Mouse (Mus musculus): Measurements from ENCODE around the gene Loxl3. TPM values are rescaled to one million over a fixed set of nuclear protein-coding genes. Genes with fewer than 3 reads are reported as not detected.

Gene Loxl3
- polyA plus RNA-seq, 1 experiment from 2014 or later = 13.4 TPM

DNA sequence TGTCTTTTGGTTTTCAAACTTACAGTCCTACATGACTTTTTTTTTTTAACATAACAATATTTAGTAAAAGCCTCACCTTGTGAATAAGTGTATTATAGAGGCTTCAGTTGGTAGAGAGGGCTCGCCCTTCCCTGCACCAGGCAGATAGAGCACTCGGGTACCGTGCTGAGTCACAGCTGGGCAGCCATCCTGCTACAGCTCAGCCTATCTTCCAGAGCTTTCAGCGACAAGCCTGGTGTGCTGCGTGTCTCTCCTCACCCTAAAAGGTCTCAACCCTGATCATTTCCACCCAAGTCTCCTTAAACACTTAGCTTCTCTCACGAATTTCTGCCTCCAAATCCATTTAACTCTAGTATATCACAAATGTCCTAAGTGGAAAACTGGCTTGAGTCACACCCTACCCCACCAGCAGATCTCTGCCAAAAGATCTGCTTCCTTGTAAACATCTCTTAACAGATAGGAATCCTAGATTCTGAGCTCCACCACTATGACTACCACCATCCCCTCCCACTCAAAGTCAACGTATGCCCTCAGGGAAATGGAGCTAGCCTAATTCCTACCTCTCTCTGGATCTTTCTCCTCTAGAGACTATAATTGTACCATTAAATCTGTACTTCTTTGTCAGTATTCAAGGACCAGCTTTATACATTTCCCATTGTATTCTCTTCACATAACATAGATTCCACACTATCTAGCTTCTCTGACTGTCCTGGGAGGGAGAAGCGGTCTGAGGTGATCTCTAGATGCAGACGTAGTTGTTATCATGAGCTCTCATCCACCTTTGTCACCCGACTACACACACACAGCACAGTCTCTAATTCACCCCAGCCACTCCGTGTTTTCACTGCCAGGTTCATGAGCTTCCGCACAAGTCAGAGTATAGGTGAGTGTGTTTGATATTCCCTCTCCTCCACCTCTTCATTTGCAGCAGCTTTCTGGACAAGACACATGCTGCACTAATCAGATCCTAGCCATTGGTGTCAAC, 19.2 kb upstream of the Loxl3 start:
- Histone ChIP-seq H3K27ac (no peak overlapping the region), H3K36me3 (ENCODE audit: insufficient read depth, low read length) (no peaks in the 10 kb centered on the region), H3K27me3 (ENCODE audit: insufficient read depth, low read length) (no peaks in the 10 kb centered on the region), H3K4me1 (replicated peaks; ENCODE audit: insufficient read depth, low read length) (no peaks in the 10 kb centered on the region), H3K9me3 (replicated peaks; ENCODE audit: low read length) (no peaks in the 10 kb centered on the region), H3K9ac (ENCODE audit: low read depth, low read length) (no peak overlapping the region), H3K4me2 (ENCODE audit: low read length) (no peak overlapping the region), H3K4me3 (replicated peaks; ENCODE audit: low read depth, low read length) (no peak overlapping the region)
- 67% methylated on average over 12 of the region's 12 CpGs for WGBS
- TF ChIP-seq CTCF (IDR thresholded peaks at IDR 0.05; ENCODE audit: low read depth) = no peak
- ATAC-seq (replicated peaks; ENCODE audit: low FRiP score, low read depth) = no peak
- no peak for DNase-seq (ENCODE audit: low spot score)

DNA sequence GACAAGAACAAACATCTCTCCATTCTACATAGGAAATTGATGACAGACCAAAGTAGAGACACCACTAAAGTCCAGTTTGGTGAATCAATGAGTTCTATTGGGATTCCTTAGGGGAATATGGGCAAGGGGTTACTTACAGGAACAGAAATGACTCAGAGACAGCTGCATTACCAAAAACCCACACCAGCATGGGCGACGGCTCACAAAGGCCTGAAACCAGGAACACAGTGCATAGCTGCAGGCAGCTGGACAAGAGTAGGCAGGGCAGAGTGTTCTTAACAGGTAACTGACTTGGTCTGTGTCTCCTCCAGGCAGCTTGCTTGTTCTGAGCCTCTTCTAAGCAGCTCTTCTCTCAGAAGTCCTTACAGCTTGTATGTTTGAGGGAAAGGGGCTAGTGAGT, 18.2 kb upstream of the Loxl3 start:
- no peak overlapping the region for H3K4me2 ChIP-seq (ENCODE audit: low read length)
- no peak overlapping the region for H3K4me3 ChIP-seq (replicated peaks; ENCODE audit: low read depth, low read length)
- no peaks in the 10 kb centered on the region for H3K27me3 ChIP-seq (ENCODE audit: insufficient read depth, low read length)
- no peak for TF ChIP-seq CTCF (IDR thresholded peaks at IDR 0.05; ENCODE audit: low read depth)
- 92% methylated on average over 2 of the region's 2 CpGs for WGBS
- no peak overlapping the region for H3K9ac ChIP-seq (ENCODE audit: low read depth, low read length)
- H3K9me3 ChIP-seq (replicated peaks; ENCODE audit: low read length) = no peaks in the 10 kb centered on the region
- no peaks in the 10 kb centered on the region for H3K36me3 ChIP-seq (ENCODE audit: insufficient read depth, low read length)
- no peaks in the 10 kb centered on the region for H3K4me1 ChIP-seq (replicated peaks; ENCODE audit: insufficient read depth, low read length)
- no peak overlapping the region for H3K27ac ChIP-seq
- ATAC-seq (replicated peaks; ENCODE audit: low FRiP score, low read depth) = no peak
- no peak for DNase-seq (ENCODE audit: low spot score)

DNA sequence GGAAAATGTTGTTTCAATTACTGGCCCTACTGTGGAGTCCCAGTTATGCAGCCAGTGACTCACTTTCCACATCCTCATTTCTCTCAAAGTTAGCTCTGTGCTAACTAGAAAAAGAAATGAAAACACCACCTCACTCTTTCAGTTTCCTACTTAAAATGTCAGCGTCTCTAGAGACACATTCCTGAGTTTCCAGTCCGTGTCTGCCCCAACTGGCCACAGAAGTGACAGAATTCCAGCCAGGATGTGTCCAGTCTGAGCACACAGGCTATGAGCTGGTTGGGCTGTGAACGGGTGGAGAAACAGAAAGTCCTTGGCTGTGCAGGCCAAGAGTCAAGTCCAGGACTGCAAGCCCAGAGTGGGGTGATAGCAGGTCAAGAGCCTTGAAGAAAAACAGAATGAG, 16.8 kb upstream of the Loxl3 start:
- Histone ChIP-seq H3K9ac (ENCODE audit: low read depth, low read length) (no peak overlapping the region), H3K36me3 (ENCODE audit: insufficient read depth, low read length) (no peaks in the 10 kb centered on the region), H3K4me2 (ENCODE audit: low read length) (no peak overlapping the region), H3K27ac (peak overlapping the region; percentile 65), H3K4me3 (replicated peaks; ENCODE audit: low read depth, low read length) (no peak overlapping the region), H3K9me3 (replicated peaks; ENCODE audit: low read length) (no peaks in the 10 kb centered on the region), H3K27me3 (ENCODE audit: insufficient read depth, low read length) (no peaks in the 10 kb centered on the region), H3K4me1 (replicated peaks; ENCODE audit: insufficient read depth, low read length) (no peaks in the 10 kb centered on the region)
- peak; percentile 81 for DNase-seq (ENCODE audit: low spot score)
- TF ChIP-seq CTCF (IDR thresholded peaks at IDR 0.05; ENCODE audit: low read depth) = no peak
- ATAC-seq (replicated peaks; ENCODE audit: low FRiP score, low read depth) = peak; percentile 61; the same call in 1 of the 2 replicates
- 31% methylated on average over 3 of the region's 3 CpGs for WGBS

DNA sequence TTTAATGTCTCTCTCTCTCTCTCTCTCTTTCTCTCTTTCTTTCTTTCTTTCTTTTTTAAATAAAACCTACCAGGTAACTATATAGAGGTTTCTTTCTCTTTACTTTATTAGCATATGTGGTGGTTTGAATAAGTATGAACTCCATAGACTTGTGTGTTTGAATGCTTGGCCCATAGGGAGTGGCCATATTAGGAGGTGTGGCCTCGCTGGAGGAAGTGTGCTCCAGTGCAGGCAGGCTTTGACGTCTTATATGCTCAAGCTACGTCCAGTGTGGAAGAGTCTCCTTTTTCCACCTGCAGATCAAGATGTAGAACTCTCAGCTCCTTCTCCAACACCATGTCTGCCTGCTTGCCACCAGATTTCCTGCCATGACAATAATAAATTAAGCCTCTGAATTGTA, 14.9 kb upstream of the Loxl3 start:
- no peak overlapping the region for H3K4me2 ChIP-seq (ENCODE audit: low read length)
- TF ChIP-seq CTCF (IDR thresholded peaks at IDR 0.05; ENCODE audit: low read depth) = no peak
- H3K4me3 ChIP-seq (replicated peaks; ENCODE audit: low read depth, low read length) = no peak overlapping the region
- H3K9ac ChIP-seq (ENCODE audit: low read depth, low read length) = no peak overlapping the region
- WGBS = 70% methylated on average over 3 of the region's 3 CpGs
- no peak overlapping the region for H3K27ac ChIP-seq
- ATAC-seq (replicated peaks; ENCODE audit: low FRiP score, low read depth) (no peak), DNase-seq (ENCODE audit: low spot score) (no peak)
- H3K36me3 ChIP-seq (ENCODE audit: insufficient read depth, low read length) = no peaks in the 10 kb centered on the region
- no peaks in the 10 kb centered on the region for H3K9me3 ChIP-seq (replicated peaks; ENCODE audit: low read length)
- no peaks in the 10 kb centered on the region for H3K4me1 ChIP-seq (replicated peaks; ENCODE audit: insufficient read depth, low read length)
- H3K27me3 ChIP-seq (ENCODE audit: insufficient read depth, low read length) = no peaks in the 10 kb centered on the region

DNA sequence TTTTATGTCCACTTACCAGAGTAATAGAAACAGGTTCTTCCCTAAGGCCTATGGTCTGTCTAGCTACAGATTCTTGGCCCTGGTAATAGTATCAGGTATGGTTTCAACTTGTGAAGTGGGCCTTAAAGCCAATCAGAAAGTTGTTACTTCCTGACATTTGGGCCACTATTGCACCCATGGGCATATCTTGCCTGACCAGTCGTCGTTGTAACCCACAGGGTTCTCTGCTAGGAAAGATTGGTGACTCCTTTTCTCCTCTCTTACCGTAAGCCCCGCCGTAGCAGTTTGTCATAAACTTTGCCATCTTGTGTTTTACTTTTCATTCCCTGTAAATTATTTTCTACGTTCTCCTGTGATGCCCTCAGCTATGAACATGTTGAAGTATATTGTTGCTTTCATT, 13.9 kb upstream of the Loxl3 start:
- Histone ChIP-seq H3K27ac (no peak overlapping the region), H3K4me2 (ENCODE audit: low read length) (no peak overlapping the region), H3K27me3 (ENCODE audit: insufficient read depth, low read length) (no peaks in the 10 kb centered on the region), H3K36me3 (ENCODE audit: insufficient read depth, low read length) (no peaks in the 10 kb centered on the region), H3K9ac (ENCODE audit: low read depth, low read length) (no peak overlapping the region), H3K4me3 (replicated peaks; ENCODE audit: low read depth, low read length) (no peak overlapping the region), H3K4me1 (replicated peaks; ENCODE audit: insufficient read depth, low read length) (no peaks in the 10 kb centered on the region), H3K9me3 (replicated peaks; ENCODE audit: low read length) (no peaks in the 10 kb centered on the region)
- no peak for DNase-seq (ENCODE audit: low spot score)
- 86% methylated on average over 6 of the region's 6 CpGs for WGBS
- no peak for ATAC-seq (replicated peaks; ENCODE audit: low FRiP score, low read depth)
- TF ChIP-seq CTCF (IDR thresholded peaks at IDR 0.05; ENCODE audit: low read depth) = no peak

DNA sequence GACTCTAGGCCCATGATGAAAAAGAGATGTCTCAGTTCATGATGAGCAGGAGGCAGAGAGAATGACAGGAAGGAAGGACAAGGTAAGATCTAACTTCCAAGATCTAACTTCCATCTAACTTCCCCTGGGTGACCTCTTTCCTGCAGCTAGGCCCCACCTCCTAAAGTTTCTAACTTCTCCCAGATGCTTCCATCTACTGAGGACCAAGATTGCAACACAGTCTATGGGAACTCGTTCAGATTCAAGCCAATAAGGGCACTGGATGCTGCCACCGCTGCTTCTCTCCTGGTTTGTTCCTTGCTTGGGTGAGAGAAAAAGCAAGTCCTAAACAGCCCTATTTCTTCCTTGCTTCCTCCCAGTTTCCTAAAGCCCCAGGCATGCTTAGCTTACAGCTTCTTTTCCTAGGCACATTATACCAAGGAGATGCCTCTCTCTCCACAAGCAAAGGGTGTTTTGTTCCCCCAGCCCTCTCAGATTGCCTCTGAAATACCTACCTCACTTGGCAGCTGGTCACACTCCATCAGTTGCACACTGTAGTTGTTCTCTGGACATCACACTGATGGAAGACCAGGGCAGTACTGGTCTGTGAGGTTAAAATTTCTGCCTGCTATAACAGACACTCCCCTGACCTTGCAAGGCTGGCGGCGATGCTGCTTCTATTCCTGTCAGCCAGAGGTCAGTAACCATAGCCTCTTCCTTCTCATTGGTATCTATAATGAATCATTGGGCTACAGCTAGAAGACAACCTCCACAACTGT, 13.0 kb upstream of the Loxl3 start:
- Histone ChIP-seq H3K4me3 (replicated peaks; ENCODE audit: low read depth, low read length) (no peak overlapping the region), H3K27ac (no peak overlapping the region), H3K4me1 (replicated peaks; ENCODE audit: insufficient read depth, low read length) (no peaks in the 10 kb centered on the region), H3K9me3 (replicated peaks; ENCODE audit: low read length) (no peaks in the 10 kb centered on the region), H3K4me2 (ENCODE audit: low read length) (no peak overlapping the region), H3K27me3 (ENCODE audit: insufficient read depth, low read length) (no peaks in the 10 kb centered on the region), H3K36me3 (ENCODE audit: insufficient read depth, low read length) (no peaks in the 10 kb centered on the region), H3K9ac (ENCODE audit: low read depth, low read length) (no peak overlapping the region)
- ATAC-seq (replicated peaks; ENCODE audit: low FRiP score, low read depth) (peak; percentile 43; the same call in 1 of the 2 replicates), DNase-seq (ENCODE audit: low spot score) (no peak)
- 43% methylated on average over 4 of the region's 4 CpGs for WGBS
- no peak for TF ChIP-seq CTCF (IDR thresholded peaks at IDR 0.05; ENCODE audit: low read depth)

Data from kidney, postnatal 0 days (tissue).